Mouse (Mus musculus): ENCODE measurements around the gene Polg2.
"Not testable (repeated sequence)": the region's sequence is repeated elsewhere in the genome, so short reads cannot be mapped to it uniquely, and the experiment has no call there.

Gene Polg2

GRCm38 (mm10) chr11:106762139-106762799 is 17.1 kb downstream of the Polg2 start:
- DNase-seq (ENCODE audit: low read depth, low spot score), result no peak

- DNase-seq (ENCODE audit: low read depth, low spot score), result no peak
Measured at GRCm38 (mm10) chr11:106760511-106760910, 18.8 kb downstream of the Polg2 start.

- DNase-seq (ENCODE audit: low read depth, low spot score), result no peak
Measured at GRCm38 (mm10) chr11:106759028-106759427, 20.3 kb downstream of the Polg2 start.

- DNase-seq (ENCODE audit: low read depth, low spot score), result no peak
Measured at GRCm38 (mm10) chr11:106755583-106755982, 23.8 kb downstream of the Polg2 start.

GRCm38 (mm10) chr11:106753314-106753713 is 26.0 kb downstream of the Polg2 start:
- DNase-seq (ENCODE audit: low read depth, low spot score), result no peak

- no peak for DNase-seq (ENCODE audit: low read depth, low spot score)
Measured at GRCm38 (mm10) chr11:106752103-106752502, 27.2 kb downstream of the Polg2 start.

- no peak for DNase-seq (ENCODE audit: low read depth, low spot score)
Measured at GRCm38 (mm10) chr11:106751039-106752018, 28.0 kb downstream of the Polg2 start, which contains the start of gene Milr1. Gene Milr1 (plus strand): TSS chr11:106751226.

GRCm38 (mm10) chr11:106750121-106750751 is 29.1 kb downstream of the Polg2 start, which contains the start of gene Pecam1:
Gene Pecam1 (minus strand): TSS chr11:106750628.
- no peak for DNase-seq (ENCODE audit: low read depth, low spot score)

GRCm38 (mm10) chr11:106749557-106750120 is 29.7 kb downstream of the Polg2 start:
- DNase-seq (ENCODE audit: low read depth, low spot score), result not testable (repeated sequence)

- DNase-seq (ENCODE audit: low read depth, low spot score), result no peak
Measured at GRCm38 (mm10) chr11:106744949-106745348, 34.4 kb downstream of the Polg2 start.

- DNase-seq (ENCODE audit: low read depth, low spot score), result peak; percentile 30
Measured at GRCm38 (mm10) chr11:106742388-106742841, 36.9 kb downstream of the Polg2 start.

- no peak for DNase-seq (ENCODE audit: low read depth, low spot score)
Measured at GRCm38 (mm10) chr11:106741826-106742225, 37.5 kb downstream of the Polg2 start.

GRCm38 (mm10) chr11:106741232-106741631 is 38.1 kb downstream of the Polg2 start:
- peak; percentile 46 for DNase-seq (ENCODE audit: low read depth, low spot score)

- DNase-seq (ENCODE audit: low read depth, low spot score), result not testable (repeated sequence)
Measured at GRCm38 (mm10) chr11:106740724-106741123, 38.6 kb downstream of the Polg2 start.

GRCm38 (mm10) chr11:106739116-106739515 is 40.2 kb downstream of the Polg2 start:
- DNase-seq (ENCODE audit: low read depth, low spot score), result no peak

GRCm38 (mm10) chr11:106737178-106737621 is 42.1 kb downstream of the Polg2 start:
- DNase-seq (ENCODE audit: low read depth, low spot score), result peak; percentile 40

- no peak for DNase-seq (ENCODE audit: low read depth, low spot score)
Measured at GRCm38 (mm10) chr11:106736614-106737013, 42.7 kb downstream of the Polg2 start.

- no peak for DNase-seq (ENCODE audit: low read depth, low spot score)
Measured at GRCm38 (mm10) chr11:106730714-106731113, 48.6 kb downstream of the Polg2 start.

GRCm38 (mm10) chr11:106729656-106730055 is 49.7 kb downstream of the Polg2 start:
- no peak for DNase-seq (ENCODE audit: low read depth, low spot score)

- no peak for DNase-seq (ENCODE audit: low read depth, low spot score)
Measured at GRCm38 (mm10) chr11:106728402-106729366, 50.7 kb downstream of the Polg2 start.
